Mouse (Mus musculus): ENCODE data around the gene Iqgap1. TPM values are rescaled to one million over a fixed set of nuclear protein-coding genes. Genes with fewer than 3 reads are reported as not detected.

Gene Iqgap1
- total and polyA plus RNA-seq, 2 experiments, result 2.8 to 7.8 TPM

DNA sequence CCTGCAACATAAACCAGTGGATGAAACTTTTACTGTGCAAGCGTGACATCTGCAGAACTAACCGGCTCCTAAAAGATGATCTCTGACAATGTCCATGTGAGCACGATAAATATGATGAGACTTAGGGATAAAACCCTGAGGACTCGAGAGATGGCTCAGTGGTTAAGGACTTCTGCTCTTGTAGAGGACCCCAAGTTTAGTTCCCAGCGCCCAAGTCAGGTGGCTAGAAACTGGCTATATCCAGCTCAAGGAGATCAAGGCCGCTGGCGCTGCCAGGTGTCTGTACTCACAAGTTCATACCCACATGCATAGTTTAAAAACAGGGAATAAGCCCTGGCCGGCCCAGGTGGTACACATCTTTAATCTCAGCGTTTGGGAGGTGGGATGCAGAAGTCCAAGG is 133.3 kb downstream of the Iqgap1 start:
- H3K9ac ChIP-seq (ENCODE audit: low read depth, low read length), result no peak overlapping the region
- peaks cover 6% of the 10 kb centered on the region; the same call in 1 of the 2 replicates for H3K4me1 ChIP-seq (ENCODE audit: control insufficient read depth, insufficient read depth, low read length)
- TF ChIP-seq CTCF (IDR thresholded peaks at IDR 0.05; ENCODE audit: low read depth, low read length), result no peak
- TF ChIP-seq POLR2A (IDR thresholded peaks at IDR 0.05; ENCODE audit: extremely low read depth, insufficient read depth, low read length), result no peak
- no peak overlapping the region for H3K27ac ChIP-seq (replicated peaks; ENCODE audit: insufficient read depth, low read depth, low read length)
- H3K79me2 ChIP-seq (ENCODE audit: control insufficient read depth, insufficient read depth, low read length), result no peaks in the 10 kb centered on the region
- WGBS, result 93% methylated on average over 9 of the region's 9 CpGs
- no peaks in the 10 kb centered on the region for H3K36me3 ChIP-seq (ENCODE audit: control insufficient read depth, insufficient read depth, low read length)
- no peaks in the 10 kb centered on the region for H3K27me3 ChIP-seq (ENCODE audit: control insufficient read depth, insufficient read depth, low read length)
- no peak overlapping the region for H3K4me3 ChIP-seq (ENCODE audit: insufficient read depth, low read depth, low read length)
- no peak for DNase-seq (ENCODE audit: extremely low read depth, low read depth, low spot score)

DNA sequence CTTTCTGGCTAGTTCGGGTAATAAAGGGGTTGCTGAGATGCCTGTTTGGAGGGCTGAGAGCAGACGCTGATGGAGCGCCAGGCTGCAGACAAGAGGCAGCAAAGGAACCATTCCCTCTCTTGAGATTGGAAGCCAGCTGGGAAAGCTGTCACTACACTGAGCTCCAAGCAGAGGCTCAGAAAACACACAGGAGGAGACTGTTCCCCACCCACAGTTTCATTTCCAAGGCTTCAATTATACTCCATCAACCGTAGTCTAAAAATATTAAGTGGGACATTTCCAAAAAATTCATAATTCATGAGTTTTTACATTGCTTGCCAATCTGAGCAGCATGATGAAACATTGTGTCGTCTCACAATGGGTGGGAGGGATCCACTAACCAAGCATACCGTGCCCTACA is 134.6 kb downstream of the Iqgap1 start:
- no peak overlapping the region for H3K9ac ChIP-seq (ENCODE audit: low read depth, low read length)
- TF ChIP-seq CTCF (IDR thresholded peaks at IDR 0.05; ENCODE audit: low read depth, low read length), result no peak
- TF ChIP-seq POLR2A (IDR thresholded peaks at IDR 0.05; ENCODE audit: extremely low read depth, insufficient read depth, low read length), result no peak
- no peak overlapping the region for H3K4me3 ChIP-seq (ENCODE audit: insufficient read depth, low read depth, low read length)
- peaks cover 6% of the 10 kb centered on the region; the same call in 1 of the 2 replicates for H3K4me1 ChIP-seq (ENCODE audit: control insufficient read depth, insufficient read depth, low read length)
- DNase-seq (ENCODE audit: extremely low read depth, low read depth, low spot score), result no peak
- no peaks in the 10 kb centered on the region for H3K27me3 ChIP-seq (ENCODE audit: control insufficient read depth, insufficient read depth, low read length)
- peaks cover 2% of the 10 kb centered on the region; the same call in 1 of the 2 replicates for H3K79me2 ChIP-seq (ENCODE audit: control insufficient read depth, insufficient read depth, low read length)
- no peaks in the 10 kb centered on the region for H3K36me3 ChIP-seq (ENCODE audit: control insufficient read depth, insufficient read depth, low read length)
- H3K27ac ChIP-seq (replicated peaks; ENCODE audit: insufficient read depth, low read depth, low read length), result no peak overlapping the region
- WGBS, result 93% methylated on average over 6 of the region's 6 CpGs

DNA sequence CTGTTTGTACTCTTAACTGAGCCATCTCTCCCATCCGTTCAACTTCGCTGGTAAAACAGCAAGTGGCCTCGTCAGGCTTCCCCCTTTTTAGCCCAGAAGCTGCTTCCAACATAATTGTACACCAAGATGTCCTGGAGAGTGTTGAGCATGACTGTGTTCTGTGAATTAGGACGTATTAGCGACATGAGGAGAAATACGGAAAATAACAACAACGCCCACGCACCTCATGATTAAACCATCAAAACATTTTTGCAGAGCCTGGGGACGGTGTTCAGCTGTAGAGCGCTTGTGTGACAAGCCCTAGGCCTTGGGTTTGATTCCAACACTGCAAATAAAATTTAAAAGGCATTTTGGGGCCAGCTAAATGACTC is 136.6 kb downstream of the Iqgap1 start:
- Histone ChIP-seq H3K4me3 (ENCODE audit: insufficient read depth, low read depth, low read length) (peak overlapping the region; percentile 76; the same call in 1 of the 2 replicates), H3K27me3 (ENCODE audit: control insufficient read depth, insufficient read depth, low read length) (no peaks in the 10 kb centered on the region), H3K36me3 (ENCODE audit: control insufficient read depth, insufficient read depth, low read length) (no peaks in the 10 kb centered on the region), H3K27ac (replicated peaks; ENCODE audit: insufficient read depth, low read depth, low read length) (peak overlapping the region; percentile 83), H3K9ac (ENCODE audit: low read depth, low read length) (peak overlapping the region; percentile 92), H3K4me1 (ENCODE audit: control insufficient read depth, insufficient read depth, low read length) (peaks cover 13% of the 10 kb centered on the region; the same call in 1 of the 2 replicates), H3K79me2 (ENCODE audit: control insufficient read depth, insufficient read depth, low read length) (peaks cover 18% of the 10 kb centered on the region)
- DNase-seq (ENCODE audit: extremely low read depth, low read depth, low spot score), result no peak
- WGBS, result 13% methylated on average over 10 of the region's 10 CpGs
- no peak for TF ChIP-seq CTCF (IDR thresholded peaks at IDR 0.05; ENCODE audit: low read depth, low read length)
- TF ChIP-seq POLR2A (IDR thresholded peaks at IDR 0.05; ENCODE audit: extremely low read depth, insufficient read depth, low read length), result no peak

DNA sequence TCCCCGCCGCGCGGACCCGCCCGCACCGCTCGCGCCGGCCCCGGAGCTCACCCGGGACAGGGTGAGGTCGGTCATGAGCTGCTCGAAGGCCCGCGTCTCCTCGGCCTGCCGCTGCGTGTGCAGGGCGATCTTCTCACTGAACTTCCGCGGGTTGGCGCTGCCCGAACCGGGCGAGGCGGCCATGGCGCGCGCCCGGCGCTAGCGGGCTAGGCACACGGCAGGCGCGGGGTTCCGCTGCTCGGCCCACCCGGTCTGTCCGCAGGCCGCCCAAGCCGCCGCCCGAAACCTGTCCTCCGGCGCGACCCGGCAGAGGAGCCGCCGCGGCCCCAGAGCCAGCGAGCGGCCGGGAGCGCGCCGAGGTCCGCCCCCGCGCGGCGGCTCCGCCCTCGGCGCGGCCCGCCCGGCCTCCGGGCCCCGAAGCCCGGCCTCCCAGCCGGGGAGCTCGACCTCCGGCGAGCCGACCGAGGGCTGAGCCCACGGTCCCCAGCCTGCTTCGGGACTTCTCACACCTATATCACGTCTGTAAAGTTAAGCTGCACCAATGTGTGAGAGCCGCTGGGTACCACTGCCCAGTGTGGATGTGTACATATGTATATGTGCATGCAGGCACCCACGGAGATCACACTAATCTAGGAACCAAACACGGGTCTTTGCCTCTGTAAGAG is 137.1 kb downstream of the Iqgap1 start, which contains the start of gene Crtc3:
TSS of gene Crtc3 (minus strand) at position 322 of the 665 bp plus-strand sequence.
- under 1% methylated on average over 81 of the region's 83 CpGs for WGBS
- H3K9ac ChIP-seq (ENCODE audit: low read depth, low read length), result peak within 1 kb of the TSS; percentile 94
- TF ChIP-seq CTCF (IDR thresholded peaks at IDR 0.05; ENCODE audit: low read depth, low read length) (no peak), POLR2A (IDR thresholded peaks at IDR 0.05; ENCODE audit: extremely low read depth, insufficient read depth, low read length) (0 out of 2 replicates have a peak, but pooled peaks have one; percentile 46)
- peak within 1 kb of the TSS; percentile 83 for H3K27ac ChIP-seq (replicated peaks; ENCODE audit: insufficient read depth, low read depth, low read length)
- H3K27me3 ChIP-seq (ENCODE audit: control insufficient read depth, insufficient read depth, low read length), result no peaks in the 10 kb centered on the region
- H3K4me1 ChIP-seq (ENCODE audit: control insufficient read depth, insufficient read depth, low read length), result peaks cover 16% of the 10 kb centered on the region
- no peaks in the 10 kb centered on the region for H3K36me3 ChIP-seq (ENCODE audit: control insufficient read depth, insufficient read depth, low read length)
- peak within 1 kb of the TSS; percentile 76 for H3K4me3 ChIP-seq (ENCODE audit: insufficient read depth, low read depth, low read length)
- peak; percentile 60 for DNase-seq (ENCODE audit: extremely low read depth, low read depth, low spot score)
- H3K79me2 ChIP-seq (ENCODE audit: control insufficient read depth, insufficient read depth, low read length), result peaks cover 21% of the 10 kb centered on the region

DNA sequence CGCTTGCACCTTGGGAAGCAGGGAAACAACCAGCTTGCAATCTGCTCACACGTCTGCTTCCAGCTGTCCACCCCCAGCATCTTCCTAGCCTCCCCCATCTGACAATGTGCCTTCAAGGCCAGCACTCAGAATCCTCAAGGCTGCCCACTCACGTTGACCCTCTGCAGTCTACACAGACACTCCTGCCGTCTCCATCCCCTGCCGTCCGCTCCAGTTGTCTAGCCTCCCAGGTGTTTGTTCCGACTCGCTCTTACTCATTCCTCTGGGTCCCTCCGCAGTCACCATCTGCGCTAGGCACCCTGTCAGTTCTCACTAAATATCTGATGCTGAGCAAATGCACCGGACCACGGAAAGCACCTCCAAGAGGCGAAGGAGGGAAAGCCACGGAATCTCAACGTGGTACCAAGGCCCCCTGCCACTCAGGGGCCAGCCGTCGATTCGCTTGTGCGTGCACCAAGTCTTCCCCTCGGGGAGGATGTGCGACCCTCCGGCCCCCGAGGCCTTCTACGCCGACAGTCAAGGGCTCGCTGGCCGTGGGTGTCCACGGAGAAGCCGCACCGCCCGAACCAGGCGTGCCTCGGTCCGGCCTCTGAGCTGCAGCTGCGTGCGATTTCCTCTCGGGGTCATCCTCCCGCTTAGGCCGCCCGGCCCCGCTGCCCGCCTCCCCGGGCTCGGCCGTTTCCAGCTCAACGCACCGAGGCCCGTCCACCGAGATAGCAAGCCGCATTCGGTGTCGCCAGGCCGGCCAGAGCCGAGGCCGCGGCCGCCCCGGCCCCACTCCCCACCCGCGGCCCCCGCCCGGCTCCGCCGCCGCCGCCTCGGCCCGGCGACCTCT is 137.8 kb downstream of the Iqgap1 start:
- Histone ChIP-seq H3K27ac (replicated peaks; ENCODE audit: insufficient read depth, low read depth, low read length) (peak overlapping the region; percentile 77), H3K79me2 (ENCODE audit: control insufficient read depth, insufficient read depth, low read length) (peaks cover 26% of the 10 kb centered on the region), H3K4me3 (ENCODE audit: insufficient read depth, low read depth, low read length) (peak overlapping the region; percentile 76), H3K27me3 (ENCODE audit: control insufficient read depth, insufficient read depth, low read length) (no peaks in the 10 kb centered on the region), H3K36me3 (ENCODE audit: control insufficient read depth, insufficient read depth, low read length) (no peaks in the 10 kb centered on the region), H3K4me1 (ENCODE audit: control insufficient read depth, insufficient read depth, low read length) (peaks cover 16% of the 10 kb centered on the region), H3K9ac (ENCODE audit: low read depth, low read length) (peak overlapping the region; percentile 94)
- 2% methylated on average over 60 of the region's 69 CpGs for WGBS
- no peak for TF ChIP-seq POLR2A (IDR thresholded peaks at IDR 0.05; ENCODE audit: extremely low read depth, insufficient read depth, low read length)
- peak; percentile 16; the same call in 1 of the 2 replicates for TF ChIP-seq CTCF (IDR thresholded peaks at IDR 0.05; ENCODE audit: low read depth, low read length)
- DNase-seq (ENCODE audit: extremely low read depth, low read depth, low spot score), result peak; percentile 44
